Mouse (Mus musculus): ENCODE measurements at regions not wholly inside any gene's neighbourhood (a gene's known extent, or its start where the extent isn't known, plus 50 kb on each side); places are given as distances from the start of the nearest gene placed in this dataset.
"Not testable (repeated sequence)": the region's sequence is repeated elsewhere in the genome, so short reads cannot be mapped to it uniquely, and the experiment has no call there.

DNA sequence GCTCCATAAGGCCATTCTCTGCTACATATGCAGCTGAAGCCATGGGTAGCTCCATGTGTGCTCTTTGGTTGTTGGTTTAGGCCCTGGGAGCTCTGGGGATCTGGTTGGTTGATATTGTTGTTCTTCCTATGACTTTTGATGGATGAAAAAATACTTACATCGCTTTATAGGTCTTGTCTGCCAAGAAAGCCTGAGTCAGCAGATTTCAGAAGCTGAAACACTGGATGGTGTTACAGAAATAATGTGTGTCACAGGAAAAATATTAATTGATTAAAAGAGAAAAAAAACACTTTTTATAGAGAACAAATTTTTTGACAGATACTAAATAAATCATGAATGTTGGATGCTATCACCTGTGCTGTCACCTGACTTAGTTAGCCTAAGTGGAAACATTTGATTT lies 52.4 kb upstream of the Plxna2 start:
- DNase-seq (ENCODE audit: low spot score in 2 of 2), result no peak

DNA sequence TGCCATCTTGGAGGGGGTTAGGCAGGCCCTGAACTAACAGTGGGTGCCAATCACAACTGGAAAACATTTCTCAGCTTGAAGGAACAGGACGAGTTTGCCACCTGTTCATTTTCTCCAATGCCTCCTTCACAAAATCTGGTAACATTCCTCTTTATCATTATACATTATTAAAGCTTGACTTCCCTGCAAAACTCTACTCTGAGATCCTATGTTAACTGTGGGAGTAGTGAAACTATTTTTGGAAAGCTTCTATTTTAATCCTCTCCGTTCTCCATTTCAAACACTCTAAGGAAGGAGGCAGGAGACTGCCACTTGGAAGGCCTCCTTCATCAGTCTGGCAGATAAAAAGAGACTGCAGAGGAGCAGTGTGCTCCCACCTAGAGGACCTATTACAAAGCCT lies 54.1 kb upstream of the Plxna2 start:
- no peak for DNase-seq (ENCODE audit: low spot score in 2 of 2)

DNA sequence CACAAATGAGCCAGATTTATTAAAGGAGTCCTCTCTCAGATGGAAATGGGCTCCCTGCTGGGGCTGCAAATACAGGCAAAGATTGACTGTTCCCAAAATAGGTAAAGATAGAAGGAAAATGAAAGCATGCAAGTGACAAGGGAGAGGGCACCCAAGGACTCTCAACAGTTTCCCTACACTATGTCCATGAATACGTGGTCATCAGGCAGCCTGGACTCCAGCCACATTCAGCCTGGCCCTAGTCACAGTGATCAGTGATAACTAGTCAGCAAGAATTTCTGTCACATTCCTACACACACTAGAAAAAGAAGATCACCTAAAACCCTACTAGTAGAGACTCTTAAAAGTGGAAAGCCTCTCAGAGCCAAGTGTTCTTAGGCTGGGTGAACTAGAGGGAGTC lies 56.9 kb upstream of the Plxna2 start:
- no peak for DNase-seq (ENCODE audit: low spot score in 2 of 2)

DNA sequence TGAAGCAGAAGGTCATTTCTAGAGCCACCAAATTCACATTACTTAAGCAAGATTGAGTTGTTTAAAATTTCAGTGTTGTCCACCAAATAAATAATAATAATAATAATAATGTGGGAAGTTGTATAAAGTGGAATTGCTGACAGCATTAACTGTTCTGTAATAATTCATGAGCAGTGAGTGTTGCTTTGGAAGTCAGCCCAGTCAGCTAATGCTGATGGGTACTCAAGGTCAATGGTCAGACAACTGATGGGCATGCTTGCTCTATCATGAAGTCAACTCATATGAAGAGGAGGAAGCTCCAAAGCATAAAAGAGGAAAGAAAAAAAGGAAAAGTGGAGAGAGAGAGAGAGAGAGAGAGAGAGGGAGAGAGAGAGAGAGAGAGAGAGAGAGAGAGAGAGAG lies 69.4 kb upstream of the Plxna2 start:
- DNase-seq (ENCODE audit: low spot score in 2 of 2), result no peak

DNA sequence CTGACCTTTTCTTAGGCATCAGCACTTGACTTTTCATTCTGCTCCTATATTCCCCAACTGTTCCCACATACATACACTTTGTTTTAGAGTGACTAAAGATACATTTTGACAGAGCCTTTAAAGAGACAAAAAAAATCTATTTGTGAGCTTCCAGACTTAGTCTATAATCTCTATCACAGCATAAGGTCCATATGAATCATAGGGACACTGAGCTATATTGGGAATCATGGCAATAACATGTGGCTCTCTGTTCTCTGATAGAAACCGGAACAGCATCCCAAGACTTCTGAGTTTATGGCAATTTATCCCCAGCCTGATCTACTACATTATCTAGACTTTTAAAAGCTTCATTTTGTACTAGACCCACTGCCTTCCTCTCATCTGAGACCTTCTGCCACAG lies 69.8 kb upstream of the Plxna2 start:
- DNase-seq (ENCODE audit: low spot score in 2 of 2), result no peak

DNA sequence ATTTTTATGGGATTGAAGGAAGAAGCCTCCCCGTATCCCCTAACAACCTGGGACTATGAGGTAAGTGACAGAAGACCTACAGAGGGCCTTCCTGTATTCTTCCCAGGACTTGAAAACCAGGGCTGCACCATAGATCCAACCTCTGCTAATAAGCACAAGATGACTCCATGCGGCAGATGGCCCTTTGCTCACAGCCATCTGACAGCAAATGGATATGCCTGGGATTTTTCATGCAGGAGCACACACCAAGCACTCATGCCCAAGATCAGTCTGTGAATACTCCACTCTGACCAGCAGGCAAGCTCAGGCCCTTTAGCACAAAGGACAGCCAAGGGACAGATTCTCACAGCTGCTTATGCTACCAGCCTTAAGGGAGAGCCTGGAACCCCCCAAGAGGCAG lies 77.1 kb upstream of the Plxna2 start:
- no peak for DNase-seq (ENCODE audit: low spot score in 2 of 2)

DNA sequence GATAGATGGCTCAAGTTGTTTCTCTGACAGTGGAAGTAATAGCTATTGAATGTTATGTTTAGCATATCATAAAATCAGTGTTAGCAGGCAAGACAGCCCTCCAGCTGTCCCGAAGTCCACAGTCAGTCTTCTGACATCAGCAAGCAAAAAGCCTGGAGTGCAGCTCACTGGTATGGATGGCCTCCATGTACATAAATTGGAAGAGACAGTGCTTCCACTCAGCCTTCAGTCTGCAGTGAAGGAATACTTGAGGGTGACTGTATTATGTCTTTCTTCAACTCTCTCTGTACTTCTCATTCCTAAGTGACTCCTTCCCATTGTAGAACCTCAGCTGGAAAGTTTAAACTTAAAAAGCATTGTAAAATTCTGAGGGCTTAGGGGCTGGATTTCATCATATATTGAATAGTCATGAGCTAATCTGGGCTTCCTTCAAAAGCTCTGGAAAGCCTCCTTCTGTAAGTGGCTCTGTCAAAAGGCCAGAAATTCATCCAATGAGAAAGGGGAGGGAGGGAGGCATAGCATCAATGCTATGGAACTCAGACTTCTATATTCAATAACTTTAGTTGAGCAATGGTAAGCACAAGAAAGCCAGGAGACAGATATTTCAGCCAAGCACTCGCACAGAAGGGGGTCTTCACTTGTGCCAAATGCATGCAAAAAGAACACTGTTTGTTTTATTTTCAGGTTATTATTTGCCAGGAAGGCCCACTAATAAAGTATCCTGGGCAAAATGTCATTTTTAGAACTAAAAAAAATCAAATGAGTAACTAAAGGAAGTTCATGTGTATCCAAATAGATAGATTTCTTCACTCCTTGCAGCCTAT lies 90.5 kb upstream of the Plxna2 start:
- no peak for DNase-seq (ENCODE audit: low spot score in 2 of 2)

DNA sequence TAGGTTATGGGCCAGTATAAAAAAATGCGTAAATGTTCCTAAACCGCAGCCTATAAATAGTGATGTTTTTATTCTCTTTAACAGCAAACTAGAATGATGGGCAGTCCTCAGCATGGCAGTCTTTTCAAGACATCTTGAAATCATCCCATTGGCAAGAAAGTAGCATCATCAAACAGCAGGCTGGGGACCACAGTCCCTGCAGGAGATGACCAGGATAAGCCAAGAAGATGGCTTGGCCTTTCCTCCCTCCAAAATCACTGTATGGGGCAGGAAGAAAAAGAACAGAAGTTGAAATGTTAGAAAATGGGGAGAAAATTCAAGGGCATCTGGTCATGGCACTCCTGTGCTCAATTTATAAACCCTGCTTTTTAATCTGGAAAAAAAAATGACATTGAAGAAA lies 93.0 kb upstream of the Plxna2 start:
- no peak for DNase-seq (ENCODE audit: low spot score in 2 of 2)

DNA sequence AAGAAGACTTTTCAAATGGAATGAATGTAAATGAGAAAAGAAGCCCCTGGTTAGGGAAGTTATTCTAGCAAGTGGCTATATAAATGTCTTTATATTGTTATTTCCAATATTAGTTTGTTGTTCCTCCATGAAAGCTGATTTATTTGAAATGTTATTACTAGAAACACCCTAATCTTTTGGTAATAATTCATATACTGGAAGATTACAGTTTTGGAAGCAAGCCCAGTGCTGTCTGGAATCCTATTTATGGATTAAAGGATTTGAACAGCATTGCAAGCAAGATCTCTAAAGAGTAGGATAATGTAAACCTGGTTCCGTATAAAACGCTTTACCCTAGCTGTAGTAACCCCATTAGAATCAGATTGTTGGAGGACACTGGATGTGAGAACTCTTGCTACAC lies 96.8 kb upstream of the Plxna2 start:
- no peak for DNase-seq (ENCODE audit: low spot score in 2 of 2)

DNA sequence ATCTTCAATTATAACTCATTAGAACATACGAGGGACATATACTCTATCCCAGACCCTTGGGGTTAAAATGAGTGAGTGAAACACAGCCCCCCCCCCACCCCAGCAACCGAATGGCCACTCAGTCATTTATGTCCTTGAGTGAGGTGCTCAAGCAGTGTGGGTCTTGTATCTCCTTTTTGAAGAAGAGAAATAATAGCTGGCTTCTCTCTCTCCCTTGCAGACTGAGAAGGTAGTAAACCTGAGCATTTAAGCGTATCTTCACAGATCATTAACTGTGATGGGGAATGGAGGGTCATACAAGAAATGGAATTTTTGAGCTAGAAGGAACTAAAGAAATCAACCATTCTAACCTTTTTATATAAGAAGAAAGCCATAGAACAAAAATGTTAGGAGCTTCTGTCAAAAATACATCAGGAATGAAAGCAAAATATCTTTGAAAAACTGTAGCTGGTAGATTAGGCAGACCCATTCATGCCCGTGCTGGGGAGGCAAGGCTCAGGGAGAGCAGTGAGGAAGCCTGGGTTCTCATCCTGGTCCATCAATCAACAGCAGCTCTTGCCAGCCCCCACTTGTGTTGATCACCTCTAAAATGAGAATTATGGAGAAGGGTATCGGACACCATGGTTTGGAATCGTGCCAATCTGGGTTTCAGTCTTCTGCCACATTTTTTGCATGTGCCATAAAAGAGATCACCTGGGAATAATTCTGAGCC lies 98.4 kb upstream of the Plxna2 start:
- no peak for DNase-seq (ENCODE audit: low spot score in 2 of 2)

DNA sequence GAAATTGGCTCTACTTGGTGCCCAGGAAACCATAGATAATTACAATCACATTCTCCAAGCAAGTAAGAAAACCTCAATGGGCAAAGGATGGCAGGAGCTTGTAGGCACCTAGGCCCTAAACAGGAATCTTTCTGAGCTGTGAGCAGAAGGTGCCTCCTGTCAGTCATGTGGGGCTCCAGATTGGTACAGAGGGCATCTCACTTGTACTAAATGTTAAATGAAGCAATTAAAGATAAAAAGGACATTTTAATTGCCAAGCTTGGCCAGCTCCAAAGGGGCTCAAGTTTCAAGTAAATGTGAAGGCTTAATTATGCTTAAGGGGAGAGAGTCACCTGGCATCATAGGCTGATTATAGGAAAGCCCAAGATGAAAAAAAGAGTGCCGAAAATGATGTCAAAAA lies 101.9 kb upstream of the Plxna2 start:
- no peak for DNase-seq (ENCODE audit: low spot score in 2 of 2)

DNA sequence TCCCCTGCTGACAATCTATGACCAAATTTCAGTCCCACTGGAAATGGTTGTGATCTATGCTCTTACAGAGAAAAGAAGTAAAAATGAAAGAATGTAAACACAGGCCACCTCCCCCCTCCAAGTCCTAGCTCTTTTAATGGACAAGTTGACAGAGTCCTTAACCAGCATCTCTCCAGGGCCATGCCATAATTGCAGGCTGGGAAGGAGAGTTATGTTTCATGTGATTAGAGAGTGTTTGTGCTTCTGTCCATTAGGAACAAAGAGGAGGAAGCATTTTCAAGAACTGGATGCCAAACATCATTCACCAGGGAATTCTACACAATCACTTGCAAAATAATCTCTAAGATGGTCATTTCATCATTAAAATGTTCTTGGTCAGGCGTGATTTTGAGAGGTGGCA lies 109.7 kb upstream of the Plxna2 start:
- DNase-seq (ENCODE audit: low spot score in 2 of 2), result no peak

DNA sequence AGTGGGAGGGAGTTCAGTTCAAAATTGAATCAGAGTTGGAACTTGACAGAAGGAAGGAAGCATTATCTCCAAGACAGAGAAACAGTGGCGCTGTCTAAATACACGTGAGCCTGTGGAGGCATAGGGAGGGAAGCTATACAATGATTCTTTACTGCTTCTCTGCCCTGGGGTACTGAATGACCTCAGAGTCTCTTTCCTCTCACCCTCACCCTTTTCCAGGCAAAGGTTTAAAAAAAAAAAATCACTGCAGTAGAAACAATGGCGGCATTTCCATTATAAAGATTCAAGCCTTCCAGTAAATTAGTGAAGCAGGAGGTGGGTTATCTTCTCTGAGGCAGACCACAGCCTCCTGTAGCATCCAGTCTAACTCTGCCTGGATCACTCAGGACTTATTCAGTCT lies 112.2 kb upstream of the Plxna2 start:
- no peak for DNase-seq (ENCODE audit: low spot score in 2 of 2)

DNA sequence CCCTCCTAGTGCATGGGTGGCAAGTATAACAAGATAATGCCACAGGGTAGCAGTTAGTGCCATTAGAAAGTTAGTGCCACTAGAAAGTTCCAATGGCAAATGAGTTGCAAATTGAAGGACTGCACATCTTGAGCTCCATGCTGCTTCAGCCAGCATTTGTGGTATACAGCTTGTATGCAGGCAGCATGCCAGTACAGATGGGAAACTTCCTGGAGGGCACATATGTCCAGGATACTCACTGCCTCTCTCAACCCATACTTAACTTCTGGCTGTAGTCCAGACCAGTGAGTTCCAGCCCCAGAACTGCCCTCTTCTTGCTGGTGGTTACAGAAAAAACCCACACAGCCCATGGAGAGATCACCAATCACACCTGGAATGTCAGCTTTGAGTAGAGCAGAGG lies 113.8 kb upstream of the Plxna2 start:
- no peak for DNase-seq (ENCODE audit: low spot score in 2 of 2)

DNA sequence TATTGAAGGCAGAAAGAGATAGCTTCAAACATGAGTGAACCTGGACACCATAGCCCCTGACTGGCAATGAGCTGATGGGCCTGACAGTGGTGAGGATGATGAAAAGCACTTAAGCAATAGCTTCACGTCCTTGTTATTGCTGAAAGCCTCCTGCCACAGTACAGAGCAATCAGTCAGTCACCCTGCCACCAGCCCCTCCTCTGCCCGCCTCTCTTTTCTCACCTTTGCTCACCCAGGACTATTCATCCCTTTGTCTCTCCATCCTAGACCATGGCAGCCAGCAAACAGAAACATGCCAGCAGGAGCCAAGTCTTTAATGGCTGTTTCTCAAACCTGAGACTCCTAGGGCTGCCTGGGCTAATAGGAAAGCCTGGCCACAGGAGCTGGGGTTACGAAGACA lies 114.5 kb upstream of the Plxna2 start:
- DNase-seq (ENCODE audit: low spot score in 2 of 2), result no peak

DNA sequence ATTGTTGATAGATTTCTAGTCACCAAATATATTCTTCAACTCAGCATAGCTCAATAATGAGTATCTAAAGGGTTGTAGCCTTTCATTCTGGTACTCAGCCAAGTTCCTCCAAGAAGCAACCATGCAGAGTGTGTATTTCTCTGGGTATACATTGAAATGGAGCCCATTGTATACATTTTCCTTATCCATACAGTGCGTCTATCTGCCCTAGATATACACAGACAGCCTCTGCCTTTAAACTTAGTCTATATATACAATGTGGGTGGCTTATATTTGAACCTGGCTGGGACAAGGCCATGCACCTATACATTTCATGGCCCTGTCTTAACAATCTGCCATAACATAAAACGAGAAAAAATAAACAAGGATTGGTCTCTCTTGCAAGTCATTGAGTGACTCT lies 121.6 kb upstream of the Plxna2 start:
- DNase-seq (ENCODE audit: low spot score in 2 of 2), result no peak

DNA sequence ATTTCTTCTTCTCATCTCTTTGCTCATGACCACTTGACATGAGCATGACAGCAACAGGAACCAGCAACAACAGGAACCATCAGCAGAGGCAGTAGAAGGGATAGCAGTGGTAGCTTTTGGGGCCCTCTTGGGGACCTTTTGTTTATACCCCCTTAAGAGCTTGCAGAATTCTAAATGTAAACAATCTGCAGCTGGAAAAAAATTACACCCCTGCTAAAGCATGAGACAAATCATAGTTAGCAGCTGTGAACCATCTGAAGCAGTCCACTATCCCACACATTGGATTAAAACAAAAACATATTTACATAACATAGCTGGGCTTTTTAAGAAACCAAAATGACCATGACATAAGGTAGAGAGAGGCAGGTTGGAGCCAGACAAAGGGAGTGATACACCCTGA lies 126.9 kb upstream of the Plxna2 start:
- no peak for DNase-seq (ENCODE audit: low spot score in 2 of 2)

DNA sequence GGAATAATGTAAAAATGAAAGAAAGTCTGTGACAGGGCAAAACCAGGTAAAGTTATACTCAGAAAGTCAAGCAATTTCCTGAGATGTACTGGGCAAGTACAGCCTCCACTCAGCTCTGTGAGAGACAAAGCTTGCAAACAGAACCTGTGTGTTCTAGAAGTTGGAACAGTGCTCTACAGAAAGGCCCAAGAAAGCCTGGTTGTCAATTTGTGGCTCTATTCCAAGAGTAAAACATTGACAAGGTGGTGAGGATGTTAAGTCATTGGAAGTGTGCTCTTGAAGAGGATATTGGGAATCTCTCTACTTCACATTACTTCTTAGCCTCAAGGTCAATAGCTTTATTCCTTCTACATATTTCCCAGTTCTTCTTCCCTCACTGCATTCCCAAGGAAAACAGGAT lies 129.9 kb upstream of the Plxna2 start:
- no peak for DNase-seq (ENCODE audit: low spot score in 2 of 2)

DNA sequence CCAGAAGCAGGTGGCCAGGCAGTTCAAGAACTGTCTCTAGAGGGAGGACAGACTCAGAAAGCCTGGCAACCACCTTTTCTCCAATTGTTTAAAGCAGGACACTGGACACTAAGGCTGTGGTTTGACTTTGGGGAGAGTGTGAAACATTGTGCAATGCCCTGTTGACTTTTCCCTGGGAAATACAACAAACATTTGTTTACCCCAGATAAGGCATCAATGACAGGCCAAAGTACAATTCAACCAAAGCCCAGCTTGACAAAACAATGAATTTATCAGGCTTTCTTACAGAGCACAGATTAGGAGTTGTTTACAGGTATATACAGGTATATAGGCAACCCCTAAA lies 135.3 kb upstream of the Plxna2 start:
- no peak for DNase-seq (ENCODE audit: low spot score in 2 of 2)

DNA sequence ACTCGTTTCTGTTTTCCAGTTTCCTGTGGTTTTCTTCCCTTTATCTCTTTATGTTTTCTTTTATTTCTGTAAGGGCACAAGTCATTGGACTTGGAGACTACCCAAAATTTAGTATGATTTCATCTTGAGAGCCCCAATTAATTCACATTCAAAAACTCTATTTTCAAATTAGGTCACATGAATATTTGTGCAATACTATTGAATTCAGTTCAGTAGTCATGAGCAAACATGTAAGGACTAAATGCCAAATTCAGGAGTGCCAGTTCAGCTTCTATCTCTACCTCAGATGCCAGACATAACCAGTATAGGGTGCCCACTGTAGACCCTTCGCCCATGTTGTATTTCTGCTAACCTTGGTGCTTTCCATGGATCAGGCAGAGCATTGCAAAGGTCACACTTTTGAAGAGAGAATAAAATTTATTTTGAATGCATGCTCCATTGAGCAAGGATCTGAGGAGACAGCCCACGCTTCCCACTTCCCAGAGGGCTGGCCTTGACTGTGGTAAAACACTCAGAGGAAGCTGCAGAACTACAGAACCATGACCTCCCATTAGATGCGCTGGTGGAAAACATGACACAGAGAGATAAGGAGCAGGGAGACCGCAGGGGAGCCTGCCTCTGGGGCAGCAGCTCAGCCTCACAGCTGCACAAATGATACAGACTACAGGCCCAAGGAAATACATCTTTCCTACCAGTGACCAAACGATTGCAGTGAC lies 135.9 kb upstream of the Plxna2 start:
- DNase-seq (ENCODE audit: low spot score in 2 of 2), result no peak

DNA sequence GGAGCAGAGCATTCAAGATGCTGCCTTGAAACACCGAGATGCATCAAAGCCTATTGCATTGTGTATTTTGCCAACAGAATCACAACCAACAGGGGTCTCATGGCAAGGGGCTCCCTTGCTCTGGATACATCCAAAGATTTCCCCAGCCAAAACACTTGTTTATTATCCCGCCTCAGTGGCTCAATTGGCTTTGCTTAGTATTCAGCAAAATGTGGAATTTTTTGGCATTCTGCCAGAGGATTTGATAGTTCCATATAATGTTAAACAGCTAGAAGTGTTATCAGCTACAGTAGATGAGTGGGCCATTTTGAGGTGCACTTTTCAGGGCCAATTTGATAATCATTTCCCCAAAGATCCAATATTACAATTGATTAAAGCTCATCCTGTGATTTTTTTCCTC lies 146.7 kb upstream of the Plxna2 start:
- DNase-seq (ENCODE audit: low spot score in 2 of 2), result not testable (repeated sequence)

DNA sequence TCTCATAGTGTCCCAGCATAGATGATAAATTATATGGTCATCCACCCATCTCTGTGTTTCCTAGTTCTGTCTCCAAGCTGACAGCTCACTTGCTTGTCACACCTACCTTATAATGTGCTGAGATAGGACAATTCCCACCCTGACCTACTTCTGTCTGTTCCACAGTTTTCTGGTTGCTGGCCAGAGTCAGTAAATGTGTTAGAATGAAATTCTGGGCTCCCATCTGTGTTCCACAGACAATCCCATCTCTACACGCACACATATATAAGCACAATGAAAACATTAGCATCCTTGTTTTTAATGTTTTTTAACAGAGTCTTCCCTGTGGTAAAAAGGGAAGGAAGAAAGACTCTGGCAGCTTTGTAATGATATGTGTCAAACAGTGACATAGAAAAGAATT lies 165.5 kb upstream of the Plxna2 start:
- DNase-seq (ENCODE audit: low spot score in 2 of 2), result no peak

DNA sequence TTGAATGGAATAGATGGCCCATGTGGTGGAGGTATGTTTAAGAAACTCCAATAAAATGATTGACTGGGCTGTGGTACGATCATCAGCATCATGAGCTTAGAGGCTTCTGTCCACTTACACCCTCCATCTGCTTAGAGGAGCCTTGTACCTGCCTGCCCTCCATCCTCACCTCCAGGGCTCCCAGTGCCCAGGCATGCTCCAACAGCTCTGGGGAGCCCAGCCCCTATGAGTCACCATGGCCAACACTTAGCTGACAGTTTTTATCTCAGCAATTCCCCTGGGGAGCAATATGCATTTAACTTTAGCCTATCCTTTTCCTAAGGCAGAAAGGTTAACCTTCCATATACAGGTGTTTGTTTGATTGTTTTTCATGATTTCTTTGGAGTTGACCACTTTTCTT lies 174.3 kb upstream of the Plxna2 start:
- DNase-seq (ENCODE audit: low spot score in 2 of 2), result no peak
